Mouse (Mus musculus): ENCODE results near the gene Cntnap5c.

DNA sequence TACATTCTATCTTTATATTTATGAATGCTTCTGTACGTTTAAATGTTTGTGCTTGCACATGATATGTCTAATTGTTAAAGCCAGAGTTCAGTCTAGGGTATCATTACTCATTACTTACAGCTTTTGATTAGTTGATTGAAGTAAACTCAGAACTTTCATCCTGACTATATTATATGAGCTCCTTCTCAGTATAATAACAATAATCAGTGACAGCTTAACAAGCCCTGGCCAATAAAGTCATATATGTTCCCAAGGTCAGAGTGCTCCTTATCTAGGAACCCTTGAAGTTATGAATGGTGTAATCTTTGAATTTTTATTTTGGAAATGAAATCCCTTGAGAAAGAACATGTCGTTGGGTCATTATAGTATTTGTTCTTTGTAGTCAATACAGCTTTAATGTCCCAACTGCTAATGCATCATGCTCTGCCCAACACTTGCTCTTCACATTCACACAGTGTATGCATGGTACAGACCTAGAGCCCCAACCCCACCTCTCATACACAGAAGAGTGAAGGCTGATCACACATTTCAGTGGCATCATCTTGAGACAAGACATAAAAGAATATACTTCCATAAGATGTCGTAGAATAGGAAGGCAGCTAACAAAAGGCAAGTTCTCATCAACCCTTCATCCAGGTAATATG, 27.4 kb downstream of the Cntnap5c start:
- TF ChIP-seq CTCF (IDR thresholded peaks at IDR 0.05; ENCODE audit: low read depth) (no peak), EP300 (optimal IDR thresholded peaks at IDR 0.05) (no peak)
